Mouse (Mus musculus) CH12.LX (cell line): ENCODE results near the gene Fitm2. TPM values are rescaled to one million over a fixed set of nuclear protein-coding genes. Genes with fewer than 3 reads are reported as not detected.

Source experiments
- DNase-seq: peaks from one replicate; pipeline ENCODE4 v3.0.0-alpha.2; 2013; ENCODE audit errors: extremely low read depth
- H3K27ac ChIP-seq: 2 replicates; pipeline ENCODE4 v1.5.1; 2012; ENCODE audit warnings: low read depth, mild to moderate bottlenecking, control low read depth, moderate library complexity; ENCODE audit not compliant: insufficient read depth
- H3K27me3 ChIP-seq: replicated peaks from 2 replicates; pipeline ENCODE3; 2012; ENCODE audit warnings: inconsistent platforms
- H3K36me3 ChIP-seq, 2 experiments: replicated peaks in 1 of 2; 2 replicates each; pipeline versions ENCODE3 to v1.6.1; 2012; ENCODE audit warnings: inconsistent platforms in 1 of 2, low read length in 1 of 2, mild to moderate bottlenecking in 1 of 2, mixed read lengths in 1 of 2, moderate library complexity in 1 of 2; ENCODE audit not compliant: control insufficient read depth in 1 of 2, insufficient read depth in 1 of 2
- H3K4me1 ChIP-seq, 2 experiments: 2 replicates each; pipeline ENCODE4 v1.6.1; 2012; ENCODE audit warnings: inconsistent platforms in 1 of 2, moderate library complexity in 1 of 2; ENCODE audit not compliant: insufficient read depth in 2 of 2, control insufficient read depth in 1 of 2
- H3K4me2 ChIP-seq: 2 replicates; pipeline ENCODE4 v1.6.1; 2012; ENCODE audit warnings: low read depth, mild to moderate bottlenecking, control low read depth; ENCODE audit not compliant: poor library complexity, insufficient read depth, severe bottlenecking
- H3K4me3 ChIP-seq, 3 experiments: fragments of 150-350 bp in 1 of 3; sonication (generic) in 1 of 3; replicated peaks in 1 of 3; 2 replicates each; pipeline versions ENCODE3 to v1.5.1; 2011 to 2012; ENCODE audit warnings: low read depth in 2 of 3, low read length in 2 of 3, mild to moderate bottlenecking in 2 of 3, moderate library complexity in 2 of 3, control low read depth in 1 of 3, improper control_type of control experiment in 1 of 3, inconsistent platforms in 1 of 3, mixed read lengths in 1 of 3; ENCODE audit not compliant: poor library complexity in 1 of 3
- H3K79me2 ChIP-seq: replicated peaks from 2 replicates; pipeline ENCODE4 v1.6.1; 2012; ENCODE audit warnings: mild to moderate bottlenecking, moderate library complexity; ENCODE audit not compliant: control insufficient read depth, poor library complexity, insufficient read depth, severe bottlenecking; ENCODE audit errors: extremely low read depth
- H3K9ac ChIP-seq: 2 replicates; pipeline ENCODE4 v1.6.1; 2012; ENCODE audit warnings: low read depth, mild to moderate bottlenecking, control low read depth, moderate library complexity; ENCODE audit not compliant: insufficient read depth
- H3K9me3 ChIP-seq: replicated peaks from 2 replicates; pipeline ENCODE3; 2012; ENCODE audit warnings: low read length, inconsistent platforms, mixed read lengths
- BHLHE40 ChIP-seq: IDR thresholded peaks from 2 replicates; pipeline ENCODE4 v1.6.1; 2011; ENCODE audit warnings: mild to moderate bottlenecking, low read depth, low read length, improper control_type of control experiment
- ELF1 ChIP-seq: IDR thresholded peaks from 2 replicates; pipeline ENCODE4 v1.6.1; 2014; ENCODE audit warnings: low read depth, mild to moderate bottlenecking, inconsistent platforms, low read length, improper control_type of control experiment
- EP300 ChIP-seq: IDR thresholded peaks from 2 replicates; pipeline ENCODE4 v1.6.1; 2011; ENCODE audit warnings: low read length, improper control_type of control experiment
- ETS1 ChIP-seq: conservative IDR thresholded peaks from 2 replicates; pipeline ENCODE4 v1.6.1; 2012; ENCODE audit warnings: low read depth, mild to moderate bottlenecking, inconsistent platforms, low read length, improper control_type of control experiment, moderate library complexity
- GABPA ChIP-seq: IDR thresholded peaks from 2 replicates; pipeline ENCODE4 v1.6.1; 2012; ENCODE audit warnings: low read depth, low read length, improper control_type of control experiment, inconsistent platforms; ENCODE audit not compliant: insufficient replicate concordance
- IRF4 ChIP-seq: IDR thresholded peaks from 2 replicates; pipeline ENCODE4 v1.6.1; 2014; ENCODE audit warnings: low read depth, mild to moderate bottlenecking, inconsistent platforms, low read length, improper control_type of control experiment
- JUND ChIP-seq: conservative IDR thresholded peaks from 2 replicates; pipeline ENCODE4 v1.6.1; 2011; ENCODE audit warnings: low read depth, low read length, improper control_type of control experiment
- KAT2A ChIP-seq: IDR thresholded peaks from 2 replicates; pipeline ENCODE4 v1.6.1; 2012; ENCODE audit warnings: low read length, improper control_type of control experiment, inconsistent platforms; ENCODE audit not compliant: insufficient replicate concordance
- MAX ChIP-seq: IDR thresholded peaks from 2 replicates; pipeline ENCODE4 v1.6.1; 2011; ENCODE audit warnings: low read length, improper control_type of control experiment
- MEF2A ChIP-seq: IDR thresholded peaks from 2 replicates; pipeline ENCODE4 v1.6.1; 2014; ENCODE audit warnings: low read depth, mild to moderate bottlenecking, inconsistent platforms, low read length, improper control_type of control experiment, borderline replicate concordance
- MXI1 ChIP-seq: IDR thresholded peaks from 2 replicates; pipeline ENCODE4 v1.6.1; 2011; ENCODE audit warnings: mild to moderate bottlenecking, low read depth, low read length, improper control_type of control experiment
- NRF1 ChIP-seq: IDR thresholded peaks from 2 replicates; pipeline ENCODE4 v1.6.1; 2014; ENCODE audit warnings: low read depth, mild to moderate bottlenecking, inconsistent platforms, low read length, improper control_type of control experiment, moderate library complexity
- PAX5 ChIP-seq: IDR thresholded peaks from 2 replicates; pipeline ENCODE4 v1.6.1; 2012; ENCODE audit warnings: low read length, inconsistent platforms, mixed read lengths
- RAD21 ChIP-seq: IDR thresholded peaks from 2 replicates; pipeline ENCODE4 v1.6.1; 2011; ENCODE audit warnings: low read depth, mild to moderate bottlenecking, low read length, improper control_type of control experiment, moderate library complexity
- SIN3A ChIP-seq: IDR thresholded peaks from 2 replicates; pipeline ENCODE4 v1.6.1; 2012; ENCODE audit warnings: low read length, improper control_type of control experiment, inconsistent platforms
- TCF12 ChIP-seq: IDR thresholded peaks from 2 replicates; pipeline ENCODE4 v1.6.1; 2014; ENCODE audit warnings: low read depth, mild to moderate bottlenecking, inconsistent platforms, low read length, improper control_type of control experiment
- ZKSCAN1 ChIP-seq: IDR thresholded peaks from 2 replicates; pipeline ENCODE4 v1.6.1; 2012; ENCODE audit warnings: low read depth, inconsistent platforms, low read length, improper control_type of control experiment, borderline replicate concordance
- ZMIZ1 ChIP-seq: IDR thresholded peaks from 2 replicates; pipeline ENCODE4 v1.6.1; 2012; ENCODE audit warnings: low read depth, mild to moderate bottlenecking, inconsistent platforms, low read length, improper control_type of control experiment
- dilution Hi-C: fragments of 300-500 bp; cut with MboI; formaldehyde crosslinking; loops from 2 replicates; pipeline ENCODE4 v1.14.3; 2020; ENCODE audit warnings: low sequenced_read_pairs; ENCODE audit not compliant: extremely low pct_unique_long_range_greater_than_20kb, extremely low pct_ligation_motif_present
- in situ Hi-C: fragments of 300-500 bp; cut with MboI; formaldehyde crosslinking; loops from 3 replicates; pipeline ENCODE4 v1.14.3; 2019; ENCODE audit warnings: low sequenced_read_pairs, low pct_ligation_motif_present, low pct_unique_long_range_greater_than_20kb, mixed read lengths
- polyA plus RNA-seq: library from polyadenylated mRNA; unstranded; fragments of >175 nt; gene quantifications from 2 replicates; pipeline ENCODE4 v1.2.1, GENCODE M21; 2012; ENCODE audit warnings: low read depth; ENCODE audit not compliant: insufficient read length
- total RNA-seq, 2 experiments: library from RNA; depleted of rRNA; stranded (reverse); fragments of 300-350 nt in 1 of 2; fragments of >200 nt in 1 of 2; gene quantifications; 2 replicates each; pipeline ENCODE4 v1.2.3; 2012 to 2014

The Fitm2 gene
- total and polyA plus RNA-seq, 3 experiments: 3.9 to 5.5 (median 5.0) TPM

DNA sequence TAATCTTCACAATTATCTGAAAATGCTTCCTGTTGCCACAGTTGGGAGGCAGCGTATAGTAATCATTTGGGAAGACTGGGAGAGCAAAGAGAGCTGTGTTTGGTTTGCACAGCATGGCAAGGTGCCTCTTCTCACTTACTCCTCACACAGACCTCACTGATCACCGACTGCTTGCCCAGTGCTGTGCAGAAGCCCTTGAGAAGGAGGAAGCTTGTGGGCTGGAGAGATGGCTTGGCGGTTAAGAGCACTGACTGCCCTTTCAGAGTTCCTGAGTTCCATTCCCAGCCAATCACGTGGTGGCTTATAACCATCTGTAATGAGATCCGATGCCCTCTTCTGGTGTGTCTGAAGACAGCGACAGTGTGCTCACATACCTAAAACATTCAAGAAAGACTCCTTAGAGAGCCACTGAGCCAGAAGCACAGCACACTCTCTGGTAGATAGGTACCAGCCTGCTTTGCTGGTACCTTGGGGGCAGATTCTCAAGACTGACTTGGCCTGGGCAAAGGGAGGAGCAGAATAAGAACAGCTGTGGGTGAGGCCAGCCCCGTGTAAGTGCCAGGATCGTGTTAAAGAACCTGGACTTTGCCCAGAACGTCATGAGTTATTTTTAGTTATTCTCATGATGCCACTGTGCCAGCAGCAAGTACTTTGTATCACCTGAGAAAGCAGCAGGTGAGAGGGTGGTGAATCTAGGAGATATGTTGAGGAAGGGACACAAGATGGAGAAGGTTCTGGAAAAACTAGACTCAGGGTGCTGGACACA is 49.4 kb downstream of the Fitm2 start:
- H3K79me2 ChIP-seq: peaks cover 11% of the 10 kb centered on the region
- no peaks in the 10 kb centered on the region for H3K27me3 ChIP-seq
- peaks cover 2 to 17% of the 10 kb centered on the region in 2 experiments for H3K36me3 ChIP-seq
- no peak overlapping the region for H3K4me3 ChIP-seq
- TF ChIP-seq ELF1 (no peak), MAX (no peak), ZMIZ1 (no peak), ZKSCAN1 (no peak), MEF2A (no peak), NRF1 (no peak), PAX5 (no peak), ETS1 (no peak)
- no peaks in the 10 kb centered on the region for H3K9me3 ChIP-seq
- dilution Hi-C loops: no loop called here
- H3K9ac ChIP-seq: no peak overlapping the region
- H3K27ac ChIP-seq: no peak overlapping the region
- DNase-seq: no peak
- peaks cover 2 to 12% of the 10 kb centered on the region in 2 experiments; a peak in 3 of 4 replicates for H3K4me1 ChIP-seq
- in situ Hi-C loops: no loop called here
- H3K4me2 ChIP-seq: no peak overlapping the region

DNA sequence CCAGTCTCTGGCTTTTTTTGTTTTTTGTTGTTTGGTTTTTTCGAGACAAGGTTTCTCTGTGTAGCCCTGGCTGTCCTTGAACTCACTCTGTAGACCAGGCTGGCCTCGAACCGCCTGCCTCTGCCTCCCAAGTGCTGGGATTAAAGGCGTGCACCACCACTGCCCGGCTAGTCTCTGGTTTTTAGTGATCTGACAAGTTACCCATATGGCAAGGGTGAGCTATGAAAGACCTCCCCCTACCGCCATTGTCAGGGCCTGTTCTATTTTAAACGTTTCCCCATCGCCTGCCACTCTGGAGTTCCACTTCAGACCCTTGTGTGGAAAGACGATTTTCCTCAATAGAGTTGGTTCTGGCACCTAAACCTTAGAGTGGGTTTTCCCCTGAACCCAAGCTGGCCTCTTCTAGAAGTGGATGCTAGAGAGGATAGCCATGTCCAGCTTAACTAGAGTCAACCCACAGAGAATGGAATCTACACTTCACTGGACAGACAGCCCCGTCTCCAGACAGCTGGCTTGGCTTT is 52.0 kb downstream of the Fitm2 start:
- peak overlapping the region; percentile 92 to 95 (median 95) for H3K4me3 ChIP-seq
- in situ Hi-C loops (no loop called here), dilution Hi-C loops (no loop called here)
- no peaks in the 10 kb centered on the region for H3K27me3 ChIP-seq
- peaks cover 9 to 28% of the 10 kb centered on the region in 2 experiments for H3K4me1 ChIP-seq
- H3K9ac ChIP-seq: peak overlapping the region; percentile 84
- H3K36me3 ChIP-seq: peaks cover 2 to 23% of the 10 kb centered on the region in 2 experiments
- no peak for TF ChIP-seq BHLHE40
- no peak for TF ChIP-seq ELF1
- no peak for TF ChIP-seq PAX5
- no peak for TF ChIP-seq IRF4
- no peak for TF ChIP-seq SIN3A
- TF ChIP-seq TCF12: no peak
- no peak for TF ChIP-seq MXI1
- no peak for TF ChIP-seq KAT2A
- TF ChIP-seq ZMIZ1: no peak
- TF ChIP-seq JUND: no peak
- TF ChIP-seq EP300: no peak
- TF ChIP-seq RAD21: no peak
- no peak for TF ChIP-seq ETS1
- TF ChIP-seq GABPA: no peak
- peak overlapping the region; percentile 99 for H3K4me2 ChIP-seq
- peaks cover 33% of the 10 kb centered on the region for H3K79me2 ChIP-seq
- no peaks in the 10 kb centered on the region for H3K9me3 ChIP-seq
- DNase-seq: peak; percentile 17
- H3K27ac ChIP-seq: no peak overlapping the region
